Mouse (Mus musculus) C2C12 (cell line): Measurements from ENCODE around the gene Sdad1.

ENCODE experiments used
- CEBPB ChIP-seq: IDR thresholded peaks from one replicate; pipeline ENCODE4 v1.6.1; 2011; ENCODE audit warnings: low read depth, mild to moderate bottlenecking, control low read depth, moderate library complexity
- CTCF ChIP-seq: IDR thresholded peaks from one replicate; pipeline ENCODE4 v1.5.1; 2011; ENCODE audit not compliant: control insufficient read depth, insufficient read depth, insufficient read length
- FOSL1 ChIP-seq: IDR thresholded peaks from one replicate; pipeline ENCODE4 v1.8.0; 2011; ENCODE audit warnings: mild to moderate bottlenecking, low read length; ENCODE audit not compliant: poor library complexity, insufficient read depth, severe bottlenecking
- MAX ChIP-seq: IDR thresholded peaks from one replicate; pipeline ENCODE4 v1.6.1; 2011; ENCODE audit warnings: mild to moderate bottlenecking, control low read depth
- MYOD1 ChIP-seq: IDR thresholded peaks from one replicate; pipeline ENCODE4 v1.6.1; 2011; ENCODE audit warnings: low read depth; ENCODE audit not compliant: control insufficient read depth, insufficient read length
- USF1 ChIP-seq: IDR thresholded peaks from one replicate; pipeline ENCODE4 v1.6.1; 2011; ENCODE audit warnings: low read depth, mild to moderate bottlenecking, control low read depth, moderate library complexity

DNA sequence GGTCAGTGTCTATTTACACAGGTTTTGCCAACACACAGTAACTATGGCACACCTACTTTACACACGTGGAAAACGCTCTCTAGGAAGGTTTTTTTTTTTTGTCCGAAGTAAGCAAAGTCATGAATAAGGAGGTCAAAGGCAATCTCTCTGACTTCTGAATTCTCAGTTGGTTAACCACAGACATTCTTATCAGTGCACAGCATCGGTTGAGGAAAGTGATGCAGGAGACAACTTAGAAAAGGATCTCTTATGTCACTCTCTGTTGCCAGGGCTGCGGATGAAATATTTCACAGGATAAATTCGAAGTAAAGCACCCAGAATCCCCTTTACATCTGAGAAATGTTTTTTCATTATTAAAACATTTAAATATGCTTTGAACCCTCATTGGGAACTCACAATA, 17.1 kb upstream of the Sdad1 start:
- TF ChIP-seq CTCF: no peak
- no peak for TF ChIP-seq MAX
- no peak for TF ChIP-seq USF1
- no peak for TF ChIP-seq MYOD1
- TF ChIP-seq CEBPB: no peak
- TF ChIP-seq FOSL1: no peak
